Mouse (Mus musculus): ENCODE measurements around the gene Tnni3k. TPM values are rescaled to one million over a fixed set of nuclear protein-coding genes. Genes with fewer than 3 reads are reported as not detected.

Gene Tnni3k
- polyA plus RNA-seq, 1 experiment from 2014 or later: not detected

DNA sequence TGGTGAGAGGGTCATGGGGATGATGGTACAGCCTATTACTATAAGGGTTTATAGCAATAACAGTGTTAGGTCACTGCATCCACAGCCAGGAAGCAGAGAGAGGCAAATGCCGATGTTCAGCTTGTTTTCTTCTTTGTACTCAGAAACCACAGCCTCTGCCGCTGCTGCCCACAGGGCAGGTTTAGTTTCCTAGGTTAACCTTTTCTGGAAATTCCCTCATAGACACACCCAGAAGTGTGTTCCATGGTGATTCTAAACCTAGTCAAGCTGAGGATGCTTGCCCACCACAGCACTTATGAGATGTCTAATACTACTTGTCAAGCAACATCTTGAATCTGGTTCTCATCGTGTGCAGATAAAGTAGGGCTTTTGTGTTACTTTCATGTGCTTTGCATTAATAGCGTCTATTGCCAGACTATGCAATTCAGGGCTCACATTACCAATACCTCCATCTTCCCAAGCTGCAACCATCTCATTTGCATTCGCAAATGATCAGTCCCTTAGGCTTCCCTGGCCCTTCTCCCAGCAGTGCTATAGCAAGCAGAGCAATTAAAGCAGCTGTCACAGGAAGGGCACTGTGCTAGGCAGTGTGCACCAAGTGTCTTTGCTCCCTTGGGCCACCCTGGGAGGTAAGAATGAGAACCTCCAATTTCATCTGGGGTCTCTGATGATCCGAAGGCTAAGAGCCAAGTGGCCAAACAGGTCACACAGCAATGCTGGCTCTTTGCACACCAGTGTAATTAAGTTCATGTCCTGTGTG is 276.2 kb downstream of the Tnni3k start:
- WGBS: 51% methylated on average over 6 of the region's 6 CpGs
- Histone ChIP-seq H3K27me3 (replicated peaks; ENCODE audit: low read depth, poor library complexity, severe bottlenecking) (no peaks in the 10 kb centered on the region), H3K4me1 (peaks cover 28% of the 10 kb centered on the region), H3K9me3 (no peaks in the 10 kb centered on the region), H3K27ac (replicated peaks) (no peak overlapping the region), H3K36me3 (replicated peaks) (no peaks in the 10 kb centered on the region), H3K4me3 (no peak overlapping the region)
- DNase-seq (ENCODE audit: low spot score): no peak

DNA sequence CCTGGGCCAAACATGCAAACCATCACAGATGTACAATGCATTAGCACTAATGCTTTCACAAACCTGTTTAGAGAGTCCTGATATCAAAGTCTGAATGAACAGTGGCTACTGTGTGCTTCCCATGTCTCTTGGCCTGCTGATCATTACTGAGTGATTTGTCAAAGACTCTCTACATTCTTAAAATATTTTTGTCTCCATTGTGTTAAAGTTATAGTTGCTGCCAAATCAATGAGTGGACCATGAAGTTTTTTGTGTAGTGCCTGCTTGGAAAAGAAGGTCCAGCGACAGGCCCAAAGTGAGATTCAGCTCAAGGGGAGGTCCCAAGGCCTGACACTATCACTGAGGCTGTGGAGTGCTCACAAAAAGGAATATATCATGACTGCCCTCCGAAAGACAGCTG is 283.6 kb downstream of the Tnni3k start:
- no peak overlapping the region for H3K27ac ChIP-seq (replicated peaks)
- no peaks in the 10 kb centered on the region for H3K36me3 ChIP-seq (replicated peaks)
- DNase-seq (ENCODE audit: low spot score): no peak
- H3K27me3 ChIP-seq (replicated peaks; ENCODE audit: low read depth, poor library complexity, severe bottlenecking): no peaks in the 10 kb centered on the region
- H3K9me3 ChIP-seq: no peaks in the 10 kb centered on the region
- peaks cover 15% of the 10 kb centered on the region for H3K4me1 ChIP-seq
- no peak overlapping the region for H3K4me3 ChIP-seq
- 86% methylated on average over 2 of the region's 2 CpGs for WGBS

DNA sequence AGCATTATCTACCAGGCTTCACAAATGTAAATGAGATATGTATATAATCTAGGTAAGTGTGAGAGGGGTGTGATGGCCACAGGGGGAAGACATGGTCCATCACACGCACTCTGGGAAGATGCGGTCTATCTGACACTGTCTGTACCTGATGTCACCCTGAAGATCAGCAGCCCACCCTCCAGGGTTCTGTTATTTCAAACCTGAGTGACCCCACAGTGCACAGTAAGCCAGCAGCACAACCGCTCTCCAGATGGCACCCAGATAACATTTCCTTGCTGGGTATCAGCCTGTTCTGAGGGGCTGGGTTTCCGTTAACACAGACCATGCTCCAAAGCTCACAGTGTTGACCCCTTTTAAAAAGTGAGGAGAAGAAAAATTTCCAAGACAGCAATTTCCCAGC is 288.9 kb downstream of the Tnni3k start:
- 63% methylated on average over 4 of the region's 4 CpGs for WGBS
- no peaks in the 10 kb centered on the region for H3K9me3 ChIP-seq
- no peaks in the 10 kb centered on the region for H3K27me3 ChIP-seq (replicated peaks; ENCODE audit: low read depth, poor library complexity, severe bottlenecking)
- H3K4me1 ChIP-seq: peaks cover 23% of the 10 kb centered on the region
- H3K4me3 ChIP-seq: no peak overlapping the region
- H3K36me3 ChIP-seq (replicated peaks): no peaks in the 10 kb centered on the region
- DNase-seq (ENCODE audit: low spot score): peak; percentile 39
- H3K27ac ChIP-seq (replicated peaks): no peak overlapping the region

GRCm38 (mm10) chr3:154764115-154764514 is 291.1 kb downstream of the Tnni3k start:
- peaks cover 23% of the 10 kb centered on the region for H3K4me1 ChIP-seq
- H3K27me3 ChIP-seq (replicated peaks; ENCODE audit: low read depth, poor library complexity, severe bottlenecking): no peaks in the 10 kb centered on the region
- 0 out of 2 replicates have a peak overlapping the region, but pooled peaks have one; percentile 7 for H3K27ac ChIP-seq (replicated peaks)
- no peaks in the 10 kb centered on the region for H3K9me3 ChIP-seq
- H3K4me3 ChIP-seq: no peak overlapping the region
- no peaks in the 10 kb centered on the region for H3K36me3 ChIP-seq (replicated peaks)
- no peak for DNase-seq (ENCODE audit: low spot score)
- 90% methylated on average over 7 of the region's 7 CpGs for WGBS

DNA sequence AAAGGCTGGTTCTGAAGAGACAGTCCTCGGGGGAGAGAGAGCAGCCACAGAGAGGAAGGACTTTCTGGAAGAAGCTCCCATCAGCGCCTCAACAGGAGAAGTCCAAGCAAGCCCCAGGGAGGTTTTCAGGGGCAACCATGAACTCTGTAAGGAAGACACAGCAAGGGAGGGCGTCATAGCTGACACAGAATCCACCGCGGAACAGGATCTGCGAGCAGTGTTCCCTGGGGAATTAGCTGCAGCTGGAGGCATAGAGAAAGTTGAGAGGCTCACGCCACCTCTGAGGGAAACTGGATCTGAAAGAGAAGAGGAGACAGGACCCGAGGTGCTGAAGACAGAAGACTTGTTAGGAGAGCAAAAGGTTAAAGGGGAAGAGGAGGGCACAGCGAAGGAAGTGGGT is 291.8 kb downstream of the Tnni3k start:
- 53% methylated on average over 9 of the region's 9 CpGs for WGBS
- peaks cover 23% of the 10 kb centered on the region for H3K4me1 ChIP-seq
- H3K9me3 ChIP-seq: no peaks in the 10 kb centered on the region
- no peaks in the 10 kb centered on the region for H3K27me3 ChIP-seq (replicated peaks; ENCODE audit: low read depth, poor library complexity, severe bottlenecking)
- no peak for DNase-seq (ENCODE audit: low spot score)
- H3K27ac ChIP-seq (replicated peaks): 0 out of 2 replicates have a peak overlapping the region, but pooled peaks have one; percentile 40
- H3K36me3 ChIP-seq (replicated peaks): no peaks in the 10 kb centered on the region
- no peak overlapping the region for H3K4me3 ChIP-seq

DNA sequence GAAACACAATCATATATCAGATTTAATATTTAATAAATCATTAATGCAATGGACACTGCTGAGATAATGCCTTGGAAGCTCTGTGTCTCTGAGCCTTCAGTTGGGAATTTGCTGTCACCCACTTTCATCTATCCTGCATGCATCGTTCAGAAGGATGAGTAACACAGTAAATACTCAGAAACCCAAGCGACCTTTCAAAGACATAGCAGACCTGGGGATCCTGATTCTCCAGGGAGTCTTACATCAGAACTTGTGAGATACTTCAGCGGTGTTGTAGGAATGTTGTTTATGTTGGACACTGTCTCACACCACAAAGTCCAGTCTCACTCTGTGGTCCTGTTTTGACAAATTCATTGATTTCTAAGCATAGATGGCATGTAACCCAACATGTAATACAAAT is 294.1 kb downstream of the Tnni3k start:
- DNase-seq (ENCODE audit: low spot score): no peak
- Histone ChIP-seq H3K4me1 (peaks cover 10% of the 10 kb centered on the region), H3K27ac (replicated peaks) (no peak overlapping the region), H3K4me3 (no peak overlapping the region), H3K36me3 (replicated peaks) (no peaks in the 10 kb centered on the region), H3K27me3 (replicated peaks; ENCODE audit: low read depth, poor library complexity, severe bottlenecking) (no peaks in the 10 kb centered on the region), H3K9me3 (no peaks in the 10 kb centered on the region)
- 83% methylated on average over 3 of the region's 3 CpGs for WGBS

DNA sequence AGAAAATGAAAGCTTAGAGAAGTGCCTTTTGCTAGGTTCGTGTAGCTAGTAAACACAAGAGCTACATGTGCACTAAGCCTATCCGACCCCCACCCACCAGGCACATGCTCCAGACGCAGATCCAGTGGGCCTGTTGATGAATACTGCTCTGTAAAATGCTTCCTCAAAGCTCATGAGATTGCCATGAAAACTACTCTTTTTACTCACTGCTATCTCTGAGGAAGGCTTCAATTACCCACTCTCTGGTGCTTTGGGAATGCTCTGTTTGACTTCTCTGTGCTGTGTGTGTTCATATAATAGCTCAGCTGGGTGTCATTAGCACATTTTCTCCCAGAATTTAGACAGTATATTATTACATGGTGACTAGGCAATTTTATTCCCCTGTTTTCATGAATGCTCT is 297.1 kb downstream of the Tnni3k start:
- H3K36me3 ChIP-seq (replicated peaks): no peaks in the 10 kb centered on the region
- H3K27me3 ChIP-seq (replicated peaks; ENCODE audit: low read depth, poor library complexity, severe bottlenecking): no peaks in the 10 kb centered on the region
- H3K27ac ChIP-seq (replicated peaks): no peak overlapping the region
- DNase-seq (ENCODE audit: low spot score): no peak
- no peak overlapping the region for H3K4me3 ChIP-seq
- WGBS: 64% methylated on average over 3 of the region's 3 CpGs
- no peaks in the 10 kb centered on the region for H3K9me3 ChIP-seq
- peaks cover 3% of the 10 kb centered on the region for H3K4me1 ChIP-seq

DNA sequence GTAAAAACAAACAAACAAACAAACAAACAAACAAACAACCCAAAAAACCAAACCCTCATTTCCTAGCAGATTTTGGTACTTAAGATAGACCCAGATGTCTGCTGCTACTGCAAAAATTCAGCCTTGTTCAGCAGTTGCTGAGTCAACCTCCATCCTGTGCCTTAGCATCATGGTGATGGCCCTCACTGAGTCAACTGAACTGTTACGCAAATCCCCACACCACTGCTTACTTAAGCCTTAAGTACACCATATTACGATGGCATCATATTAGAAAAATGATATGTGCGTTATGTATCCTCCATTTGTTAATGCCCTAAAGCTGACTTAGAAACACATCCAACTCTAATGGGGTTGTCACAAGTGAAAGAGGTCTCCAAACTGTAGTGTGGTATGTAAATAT is 300.0 kb downstream of the Tnni3k start:
- peaks cover 3% of the 10 kb centered on the region; the same call in 1 of the 2 replicates for H3K4me1 ChIP-seq
- no peak overlapping the region for H3K4me3 ChIP-seq
- no peak for DNase-seq (ENCODE audit: low spot score)
- H3K27ac ChIP-seq (replicated peaks): no peak overlapping the region
- no peaks in the 10 kb centered on the region for H3K9me3 ChIP-seq
- no peaks in the 10 kb centered on the region for H3K27me3 ChIP-seq (replicated peaks; ENCODE audit: low read depth, poor library complexity, severe bottlenecking)
- WGBS: 95% methylated on average over 3 of the region's 3 CpGs
- H3K36me3 ChIP-seq (replicated peaks): no peaks in the 10 kb centered on the region

DNA sequence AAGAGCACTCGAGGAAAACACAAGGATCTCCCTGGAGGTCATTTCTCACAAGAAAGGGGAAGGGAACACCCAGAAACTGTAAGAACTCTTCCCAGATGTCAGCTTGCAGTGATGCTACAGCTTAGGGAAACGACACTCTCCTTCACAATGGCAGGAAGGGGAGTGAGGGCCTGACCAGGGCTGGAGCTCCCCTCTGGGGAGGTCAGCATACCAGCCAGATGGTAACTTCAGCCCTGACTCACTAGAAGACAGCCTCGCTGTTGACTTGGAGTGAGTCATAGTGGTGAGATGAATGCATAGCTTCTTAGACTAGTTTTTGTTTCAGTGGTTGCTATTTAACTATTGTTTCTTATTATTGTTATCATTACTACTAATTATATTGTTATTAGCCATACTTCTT is 300.7 kb downstream of the Tnni3k start:
- Histone ChIP-seq H3K4me1 (peaks cover 3% of the 10 kb centered on the region; the same call in 1 of the 2 replicates), H3K9me3 (no peaks in the 10 kb centered on the region), H3K4me3 (no peak overlapping the region), H3K36me3 (replicated peaks) (no peaks in the 10 kb centered on the region), H3K27me3 (replicated peaks; ENCODE audit: low read depth, poor library complexity, severe bottlenecking) (no peaks in the 10 kb centered on the region), H3K27ac (replicated peaks) (no peak overlapping the region)
- 40% methylated on average over 3 of the region's 3 CpGs for WGBS
- no peak for DNase-seq (ENCODE audit: low spot score)

GRCm38 (mm10) chr3:154744317-154744716 is 310.9 kb downstream of the Tnni3k start:
- no peaks in the 10 kb centered on the region for H3K36me3 ChIP-seq (replicated peaks)
- H3K27me3 ChIP-seq (replicated peaks; ENCODE audit: low read depth, poor library complexity, severe bottlenecking): no peaks in the 10 kb centered on the region
- H3K4me1 ChIP-seq: no peaks in the 10 kb centered on the region
- no peak overlapping the region for H3K4me3 ChIP-seq
- no peaks in the 10 kb centered on the region for H3K9me3 ChIP-seq
- no peak overlapping the region for H3K27ac ChIP-seq (replicated peaks)
- no peak for DNase-seq (ENCODE audit: low spot score)
- 92% methylated on average over 2 of the region's 2 CpGs for WGBS

DNA sequence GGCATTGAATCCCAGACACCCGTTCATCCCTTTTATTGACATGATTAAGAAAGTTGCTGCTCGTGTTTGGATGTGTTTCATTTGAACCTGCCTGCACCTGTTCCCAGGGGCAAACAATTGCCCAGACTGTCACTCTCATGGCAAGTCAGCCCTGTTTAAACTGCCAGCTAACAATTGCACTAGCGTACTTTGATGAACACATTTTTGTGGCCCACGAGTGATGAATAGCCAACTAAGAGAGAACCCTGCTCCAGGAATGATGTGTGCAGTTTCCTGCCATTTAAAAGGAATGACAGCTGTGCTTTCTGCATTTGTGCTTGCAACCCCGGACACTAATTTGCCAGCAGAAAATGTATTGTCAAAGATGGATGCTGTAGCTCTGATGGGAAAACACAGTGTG is 312.3 kb downstream of the Tnni3k start:
- WGBS: 70% methylated on average over 5 of the region's 5 CpGs
- Histone ChIP-seq H3K27ac (replicated peaks) (no peak overlapping the region), H3K4me1 (no peaks in the 10 kb centered on the region), H3K36me3 (replicated peaks) (no peaks in the 10 kb centered on the region), H3K4me3 (no peak overlapping the region), H3K9me3 (no peaks in the 10 kb centered on the region), H3K27me3 (replicated peaks; ENCODE audit: low read depth, poor library complexity, severe bottlenecking) (no peaks in the 10 kb centered on the region)
- DNase-seq (ENCODE audit: low spot score): no peak

DNA sequence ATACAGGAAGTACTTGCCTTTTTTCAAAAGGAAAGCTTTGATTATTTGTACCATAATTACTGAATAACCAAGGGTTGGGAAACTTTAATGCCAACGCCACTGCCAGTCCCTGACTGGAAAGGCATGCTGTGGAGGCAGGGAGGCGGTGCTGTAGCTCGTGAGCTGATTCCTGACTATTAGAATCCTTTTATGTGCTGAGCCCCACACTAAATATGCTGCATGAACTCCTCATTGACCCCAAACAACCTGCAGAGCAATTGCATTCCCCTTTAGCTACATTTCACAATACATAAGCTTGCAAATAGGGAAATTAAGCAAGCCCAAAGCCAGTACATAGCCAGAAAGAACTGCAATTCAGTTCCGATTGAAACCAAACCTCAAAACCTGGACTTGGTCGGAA is 313.7 kb downstream of the Tnni3k start:
- H3K4me3 ChIP-seq: no peak overlapping the region
- H3K9me3 ChIP-seq: no peaks in the 10 kb centered on the region
- no peak overlapping the region for H3K27ac ChIP-seq (replicated peaks)
- no peak for DNase-seq (ENCODE audit: low spot score)
- no peaks in the 10 kb centered on the region for H3K27me3 ChIP-seq (replicated peaks; ENCODE audit: low read depth, poor library complexity, severe bottlenecking)
- no peaks in the 10 kb centered on the region for H3K36me3 ChIP-seq (replicated peaks)
- no peaks in the 10 kb centered on the region for H3K4me1 ChIP-seq
- WGBS: 71% methylated on average over 5 of the region's 5 CpGs

All from embryonic facial prominence, embryonic 10.5 days (tissue).